26 mouse cellular contexts compared by ENCODE assay signal in genomic region chr14:78492602-78493001, GRCm38 (mm10). TPM values are rescaled to one million over a fixed set of nuclear protein-coding genes. Genes with fewer than 3 reads are reported as not detected.
DNase-seq lines count a peak whose midpoint lies in the region; ATAC-seq lines count a peak whose summit lies in the region.
"Had no signal": no experiment of that assay in that cellular context is flagged by ENCODE, and none has a peak within 500 bp of the region (broad histone marks: within the 10 kb centered on the region; RNA-seq: fewer than 3 reads in every experiment).

No protein-coding gene starts in this region.

- no peak overlapping the region for H3K9ac ChIP-seq in lung, embryonic 15.5 days
- no peak overlapping the region for H3K9ac ChIP-seq in forebrain, embryonic 14.5 days (ENCODE audit: low read length)
- H3K9ac ChIP-seq: embryonic facial prominence, embryonic 12.5 days; forebrain, postnatal 0 days; kidney, embryonic 15.5 days; limb, embryonic 13.5 days; liver, embryonic 13.5 days; neural tube, embryonic 12.5 days had no signal

- ATAC-seq in lung, embryonic 15.5 days (ENCODE audit: borderline replicate concordance, extremely low read depth, low FRiP score, low TSS enrichment) = peak; percentile 46; the same call in 1 of the 2 replicates
- ATAC-seq in forebrain, embryonic 14.5 days = no peak
- ATAC-seq: activated CD4-positive, CD25-positive, alpha-beta regulatory T cell, adult 4 months; forebrain, postnatal 0 days; hindbrain, embryonic 16.5 days; midbrain, embryonic 16.5 days had no signal

- no peak overlapping the region for H3K4me2 ChIP-seq in lung, embryonic 15.5 days
- no peak overlapping the region for H3K4me2 ChIP-seq in forebrain, embryonic 14.5 days (ENCODE audit: low read length)
- H3K4me2 ChIP-seq: embryonic facial prominence, embryonic 12.5 days; kidney, embryonic 15.5 days; limb, embryonic 13.5 days; liver, embryonic 13.5 days; midbrain, embryonic 11.5 days; neural tube, embryonic 12.5 days had no signal

- WGBS in lung, embryonic 15.5 days = 40% methylated on average over 9 of the region's 9 CpGs
- WGBS in forebrain, embryonic 14.5 days = 82% methylated on average over 9 of the region's 9 CpGs

- H3K9me3 ChIP-seq in lung, embryonic 15.5 days = no peaks in the 10 kb centered on the region
- no peaks in the 10 kb centered on the region for H3K9me3 ChIP-seq in forebrain, embryonic 14.5 days (replicated peaks; ENCODE audit: control insufficient read depth, low read length)
- H3K9me3 ChIP-seq: embryonic facial prominence, embryonic 12.5 days; forebrain, embryonic 10.5 days; kidney, embryonic 15.5 days; limb, embryonic 13.5 days; liver, embryonic 13.5 days; neural tube, embryonic 12.5 days had no signal

- H3K36me3 ChIP-seq in lung, embryonic 15.5 days = peaks cover 20% of the 10 kb centered on the region; the same call in 1 of the 2 replicates
- H3K36me3 ChIP-seq in forebrain, embryonic 14.5 days (ENCODE audit: control insufficient read depth, insufficient read depth, low read length) = peaks cover 47% of the 10 kb centered on the region

- H3K4me1 ChIP-seq in lung, embryonic 15.5 days = peaks cover 5% of the 10 kb centered on the region; the same call in 1 of the 2 replicates
- H3K4me1 ChIP-seq in forebrain, embryonic 14.5 days (ENCODE audit: control insufficient read depth, insufficient read depth, low read length) = no peaks in the 10 kb centered on the region
- H3K4me1 ChIP-seq: embryonic facial prominence, embryonic 12.5 days; forebrain, embryonic 10.5 days; kidney, embryonic 15.5 days; limb, embryonic 13.5 days; neural tube, embryonic 12.5 days had no signal

- H3K4me3 ChIP-seq in lung, embryonic 15.5 days = no peak overlapping the region
- no peak overlapping the region for H3K4me3 ChIP-seq in forebrain, embryonic 14.5 days (ENCODE audit: low read depth, low read length)
- H3K4me3 ChIP-seq: embryonic facial prominence, embryonic 12.5 days; forebrain, embryonic 10.5 days; kidney, embryonic 15.5 days; limb, embryonic 13.5 days; liver, embryonic 13.5 days; myocyte; neural tube, embryonic 12.5 days had no signal

- DNase-seq in urinary bladder, postnatal 14 days (ENCODE audit: low spot score) = peak; percentile 17
- DNase-seq in urinary bladder, postnatal 25 days (ENCODE audit: low spot score) = no peak
- DNase-seq in lung, postnatal 25 days (ENCODE audit: low spot score) = peak; percentile 55
- no peak for DNase-seq in forebrain, embryonic 14.5 days (ENCODE audit: low spot score)
- no peak for DNase-seq in Muller cell, postnatal 12 days (ENCODE audit: inconsistent ontology term)
- no peak for DNase-seq in adrenal gland, adult 18-20 months (ENCODE audit: low spot score in 2 of 2)
- DNase-seq: adrenal gland, postnatal 10 days; B cell, adult 2 months; cerebellum, adult 11 months; cerebellum, adult 9-10 months; cerebellum, postnatal 36 days; forebrain, postnatal 0 days; kidney, adult 18-20 months; kidney, postnatal 25 days; liver, embryonic 13.5 days had no signal

- H3K27me3 ChIP-seq in lung, embryonic 15.5 days = no peaks in the 10 kb centered on the region
- H3K27me3 ChIP-seq in forebrain, embryonic 14.5 days (replicated peaks; ENCODE audit: control insufficient read depth, insufficient read depth, low read length) = no peaks in the 10 kb centered on the region
- H3K27me3 ChIP-seq: embryonic facial prominence, embryonic 12.5 days; kidney, embryonic 15.5 days; limb, embryonic 13.5 days; liver, embryonic 13.5 days; neural tube, embryonic 12.5 days had no signal

- H3K27ac ChIP-seq in lung, embryonic 15.5 days = no peak overlapping the region
- no peak overlapping the region for H3K27ac ChIP-seq in forebrain, embryonic 14.5 days (ENCODE audit: low read depth, low read length)
- H3K27ac ChIP-seq: embryonic facial prominence, embryonic 12.5 days; forebrain, embryonic 10.5 days; kidney, embryonic 15.5 days; limb, embryonic 13.5 days; liver, embryonic 13.5 days; neural tube, embryonic 12.5 days had no signal

RNA-seq across cellular contexts. Expression of gene Akap11, which starts 44.0 kb away (rescaled TPM):
- polyA plus RNA-seq in lung, embryonic 15.5 days (2015; fragmentation: Nextera tagmentation; extraction: Ambion mirVana) = 20.0 and 20.7 TPM in 2 replicates
- 27.5 and 34.6 TPM in 2 replicates for polyA plus RNA-seq in forebrain, embryonic 14.5 days (2014; fragmentation: Nextera tagmentation; extraction: Ambion mirVana)
- 10 to 100 TPM; 37.1 to 46.8 TPM for total RNA-seq in adrenal gland, adult 18-20 months (2021)

Comparison
In these comparisons a context has a peak if more than half of its experiments do, and no peak if none do; other contexts are left out.
1. DNase-seq: peak in urinary bladder, postnatal 14 days (single experiment) and lung, postnatal 25 days (single experiment); none in urinary bladder, postnatal 25 days (single experiment), forebrain, embryonic 14.5 days (single experiment), Muller cell, postnatal 12 days (single experiment) and adrenal gland, adult 18-20 months (0 of 2).